Mouse (Mus musculus) midbrain, embryonic 11.5 days (tissue): ENCODE results near the gene Cys1. TPM values are rescaled to one million over a fixed set of nuclear protein-coding genes. Genes with fewer than 3 reads are reported as not detected.

Source experiments
- ATAC-seq: fragments of 200-750 bp; cut with Nextera tagmentation; 2 replicates; pipeline ENCODE4 v1.8.0; 2017; ENCODE audit warnings: moderate TSS enrichment, moderate library complexity; ENCODE audit not compliant: low FRiP score
- DNase-seq: peaks from one replicate; pipeline ENCODE4 v3.0.0; 2015; ENCODE audit warnings: low spot score; ENCODE audit errors: missing footprints
- H3K27ac ChIP-seq: fragments of 300-500 bp; sonication (generic); 2 replicates; pipeline ENCODE4 v1.5.1; 2014; ENCODE audit warnings: low read depth, low read length
- H3K27me3 ChIP-seq: fragments of 300-500 bp; sonication (generic); 2 replicates; pipeline ENCODE4 v1.6.1; 2014; ENCODE audit warnings: mild to moderate bottlenecking, low read length, moderate library complexity, mixed read lengths; ENCODE audit not compliant: control insufficient read depth, insufficient read depth
- H3K36me3 ChIP-seq: fragments of 300-500 bp; sonication (generic); 2 replicates; pipeline ENCODE4 v1.6.1; 2014; ENCODE audit warnings: mild to moderate bottlenecking, low read length, moderate library complexity, mixed read lengths; ENCODE audit not compliant: control insufficient read depth, insufficient read depth
- H3K4me1 ChIP-seq: fragments of 300-500 bp; sonication (generic); 2 replicates; pipeline ENCODE4 v1.6.1; 2014; ENCODE audit warnings: low read length; ENCODE audit not compliant: control insufficient read depth, insufficient read depth
- H3K4me2 ChIP-seq: fragments of 300-500 bp; sonication (generic); 2 replicates; pipeline ENCODE4 v1.6.1; 2014; ENCODE audit warnings: mild to moderate bottlenecking, moderate library complexity
- H3K4me3 ChIP-seq: fragments of 300-500 bp; sonication (generic); 2 replicates; pipeline ENCODE4 v1.5.1; 2014; ENCODE audit warnings: low read depth, low read length
- H3K9ac ChIP-seq: fragments of 300-500 bp; sonication (generic); 2 replicates; pipeline ENCODE4 v1.6.1; 2014; ENCODE audit warnings: low read length
- H3K9me3 ChIP-seq: fragments of 300-500 bp; sonication (generic); 2 replicates; pipeline ENCODE4 v1.6.1; 2016; ENCODE audit warnings: low read length; ENCODE audit not compliant: control insufficient read depth
- WGBS: fragments of 180-500 bp; shearing (Covaris S2); extraction: QIAGEN DNeasy Blood & Tissue Kit; methylation state at CpG from one replicate; pipeline ENCODE4 v1.1.7; 2014; 5-methylcytosine and 5-hydroxymethylcytosine counted together
- polyA plus RNA-seq: library from polyadenylated mRNA; unstranded; fragments of >200 nt; fragmentation: Nextera tagmentation; extraction: Ambion mirVana; gene quantifications from 2 replicates; pipeline ENCODE4 v1.2.1, GENCODE M21; 2014

Gene Cys1
- polyA plus RNA-seq, 1 experiment from 2014 or later: 0.57 TPM

DNA sequence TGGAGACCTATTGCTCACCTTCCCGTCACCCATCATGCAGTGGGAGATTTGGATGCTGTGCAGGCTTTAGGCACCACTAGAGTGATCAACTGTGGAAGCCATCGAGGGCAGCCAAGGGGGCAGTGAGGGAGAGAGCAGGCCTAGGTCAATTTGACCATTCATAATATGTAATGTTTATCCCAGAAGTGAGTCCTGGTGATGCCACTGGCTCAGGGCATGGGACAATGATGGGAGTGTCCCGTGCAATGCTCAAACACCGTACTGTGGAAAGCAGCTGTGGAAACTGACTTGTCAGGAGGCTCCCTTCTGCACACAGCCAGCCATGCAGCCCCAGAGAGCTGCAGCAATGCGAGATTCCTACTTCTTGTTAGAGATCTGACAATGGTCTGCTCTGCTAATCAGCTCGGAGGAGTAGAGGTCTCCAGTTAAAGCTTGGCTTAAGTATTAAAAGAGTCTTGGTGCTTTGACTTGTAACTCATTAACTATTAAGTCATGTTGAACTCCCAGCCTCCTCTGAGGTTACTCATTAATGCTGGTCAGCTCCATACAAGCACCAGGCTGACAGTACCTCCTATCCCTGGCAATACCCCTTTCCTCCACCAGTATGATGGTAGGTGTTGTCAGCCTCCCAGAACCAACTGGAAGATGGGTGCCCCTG lies 4.6 kb upstream of the Cys1 start:
- H3K27me3 ChIP-seq: peaks cover 17% of the 10 kb centered on the region
- H3K4me2 ChIP-seq: no peak overlapping the region
- no peak for DNase-seq
- ATAC-seq: no peak
- peaks cover 5% of the 10 kb centered on the region for H3K4me1 ChIP-seq
- no peaks in the 10 kb centered on the region for H3K36me3 ChIP-seq
- 86% methylated on average over 6 of the region's 6 CpGs for WGBS
- H3K9me3 ChIP-seq: no peaks in the 10 kb centered on the region
- H3K9ac ChIP-seq: no peak overlapping the region
- H3K4me3 ChIP-seq: no peak overlapping the region
- H3K27ac ChIP-seq: no peak overlapping the region

- Histone ChIP-seq H3K36me3 (no peaks in the 10 kb centered on the region), H3K27me3 (peaks cover 19% of the 10 kb centered on the region), H3K4me1 (peaks cover 5% of the 10 kb centered on the region), H3K9ac (no peak overlapping the region), H3K9me3 (no peaks in the 10 kb centered on the region), H3K4me2 (no peak overlapping the region), H3K27ac (no peak overlapping the region), H3K4me3 (no peak overlapping the region)
- WGBS: 72% methylated on average over 7 of the region's 7 CpGs
- ATAC-seq: no peak
- DNase-seq: no peak
Observed at GRCm38 (mm10) chr12:24683461-24683860, 1.8 kb upstream of the Cys1 start.

DNA sequence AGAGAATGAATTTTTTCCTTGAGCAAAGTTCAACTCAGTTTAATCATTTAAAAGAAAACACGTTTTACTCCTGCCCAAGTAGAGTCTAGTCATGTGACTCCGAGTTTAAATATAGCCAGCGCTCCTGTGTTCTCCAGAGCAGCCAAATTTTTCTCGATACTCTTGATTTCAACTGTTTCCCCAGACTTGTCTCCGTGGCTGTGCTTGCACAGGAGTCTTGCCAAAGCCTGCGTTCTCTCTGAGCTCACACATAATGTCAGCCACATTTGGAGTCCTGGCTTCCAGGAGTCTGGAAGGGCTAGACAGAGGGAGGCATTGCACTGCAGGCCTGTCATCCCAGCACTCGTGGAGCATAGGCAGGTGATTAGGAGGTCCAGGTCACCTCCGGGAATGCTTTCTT lies 950 bp upstream of the Cys1 start:
- no peak for DNase-seq
- Histone ChIP-seq H3K4me3 (no peak overlapping the region), H3K36me3 (no peaks in the 10 kb centered on the region), H3K9me3 (no peaks in the 10 kb centered on the region), H3K27me3 (peaks cover 19% of the 10 kb centered on the region), H3K9ac (no peak overlapping the region), H3K4me1 (peaks cover 5% of the 10 kb centered on the region), H3K27ac (no peak overlapping the region), H3K4me2 (no peak overlapping the region)
- 58% methylated on average over 8 of the region's 8 CpGs for WGBS
- ATAC-seq: no peak

- H3K4me2 ChIP-seq: peak overlapping the region; percentile 91
- ATAC-seq: peak; percentile 81
- H3K36me3 ChIP-seq: no peaks in the 10 kb centered on the region
- no peak overlapping the region for H3K27ac ChIP-seq
- H3K27me3 ChIP-seq: peaks cover 19% of the 10 kb centered on the region
- H3K9me3 ChIP-seq: no peaks in the 10 kb centered on the region
- 1% methylated on average over 50 of the region's 61 CpGs for WGBS
- peak overlapping the region; percentile 53 for H3K4me3 ChIP-seq
- peaks cover 5% of the 10 kb centered on the region for H3K4me1 ChIP-seq
- peak overlapping the region; percentile 77 for H3K9ac ChIP-seq
- peak; percentile 94 for DNase-seq
Observed at GRCm38 (mm10) chr12:24680492-24681285, 924 bp downstream of the Cys1 start.

GRCm38 (mm10) chr12:24680096-24680491 lies 1.5 kb downstream of the Cys1 start:
- Histone ChIP-seq H3K27me3 (peaks cover 19% of the 10 kb centered on the region), H3K9ac (peak overlapping the region; percentile 77), H3K9me3 (no peaks in the 10 kb centered on the region), H3K4me2 (peak overlapping the region; percentile 91), H3K27ac (no peak overlapping the region), H3K4me3 (peak overlapping the region; percentile 53), H3K36me3 (no peaks in the 10 kb centered on the region), H3K4me1 (peaks cover 5% of the 10 kb centered on the region)
- 21% methylated on average over 9 of the region's 9 CpGs for WGBS
- no peak for ATAC-seq
- no peak for DNase-seq

- no peak overlapping the region for H3K27ac ChIP-seq
- H3K9ac ChIP-seq: no peak overlapping the region
- H3K4me2 ChIP-seq: no peak overlapping the region
- H3K4me3 ChIP-seq: no peak overlapping the region
- H3K4me1 ChIP-seq: peaks cover 4% of the 10 kb centered on the region
- peaks cover 3% of the 10 kb centered on the region for H3K36me3 ChIP-seq
- H3K27me3 ChIP-seq: no peaks in the 10 kb centered on the region
- 93% methylated on average over 5 of the region's 5 CpGs for WGBS
- H3K9me3 ChIP-seq: no peaks in the 10 kb centered on the region
- DNase-seq (no peak), ATAC-seq (no peak)
Observed at GRCm38 (mm10) chr12:24662131-24662530, 19.5 kb downstream of the Cys1 start.

- Histone ChIP-seq H3K4me2 (no peak overlapping the region), H3K27me3 (no peaks in the 10 kb centered on the region), H3K4me3 (no peak overlapping the region), H3K4me1 (peaks cover 13% of the 10 kb centered on the region), H3K9ac (no peak overlapping the region), H3K9me3 (no peaks in the 10 kb centered on the region), H3K36me3 (peaks cover 3% of the 10 kb centered on the region), H3K27ac (no peak overlapping the region)
- WGBS: 87% methylated on average over 4 of the region's 4 CpGs
- ATAC-seq (no peak), DNase-seq (no peak)
Observed at GRCm38 (mm10) chr12:24661100-24661499, 20.5 kb downstream of the Cys1 start.

- 93% methylated on average over 9 of the region's 9 CpGs for WGBS
- no peak overlapping the region for H3K4me3 ChIP-seq
- H3K4me2 ChIP-seq: no peak overlapping the region
- peaks cover 17% of the 10 kb centered on the region for H3K4me1 ChIP-seq
- no peak overlapping the region for H3K9ac ChIP-seq
- ATAC-seq (no peak), DNase-seq (no peak)
- no peak overlapping the region for H3K27ac ChIP-seq
- H3K36me3 ChIP-seq: peaks cover 9% of the 10 kb centered on the region
- H3K27me3 ChIP-seq: no peaks in the 10 kb centered on the region
- H3K9me3 ChIP-seq: no peaks in the 10 kb centered on the region
Observed at GRCm38 (mm10) chr12:24659923-24660322, 21.7 kb downstream of the Cys1 start.

DNA sequence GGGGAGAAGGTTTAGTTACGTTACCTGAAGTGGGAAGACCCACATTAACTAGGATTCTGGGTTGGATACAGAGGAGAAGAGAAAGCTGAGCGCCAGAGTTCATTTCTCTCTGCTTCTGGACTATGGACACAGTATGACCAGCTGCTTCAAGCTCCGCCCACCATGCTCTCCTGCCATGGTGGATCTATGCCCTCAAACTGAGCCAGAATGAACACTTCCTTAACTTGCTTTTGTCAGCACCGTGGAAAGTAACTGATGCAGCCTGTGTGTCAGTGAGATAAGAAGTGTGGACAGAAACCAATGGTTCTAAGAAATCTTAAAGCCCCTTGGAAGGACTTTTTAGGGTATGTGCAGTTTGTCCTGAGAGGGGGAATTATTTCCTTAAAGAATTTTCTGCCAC lies 22.6 kb downstream of the Cys1 start:
- H3K36me3 ChIP-seq: peaks cover 9% of the 10 kb centered on the region
- no peak overlapping the region for H3K9ac ChIP-seq
- H3K4me2 ChIP-seq: no peak overlapping the region
- ATAC-seq (no peak), DNase-seq (peak; percentile 81)
- no peak overlapping the region for H3K27ac ChIP-seq
- H3K9me3 ChIP-seq: no peaks in the 10 kb centered on the region
- H3K27me3 ChIP-seq: no peaks in the 10 kb centered on the region
- peaks cover 17% of the 10 kb centered on the region for H3K4me1 ChIP-seq
- H3K4me3 ChIP-seq: no peak overlapping the region
- WGBS: 91% methylated on average over 4 of the region's 4 CpGs
